Mouse (Mus musculus) T-helper 17 cell (primary cell): Measurements from ENCODE around the gene Ackr2.

Experiments
- in situ Hi-C, 2 experiments: fragments of 300-600 bp; cut with MboI, MseI; formaldehyde crosslinking; loops; 1 replicate in 1 of 2; 2 replicates in 1 of 2; pipeline ENCODE4 v1.15.1; 2025; ENCODE audit warnings: high pct_unique_total_duplicates in 2 of 2

Gene Ackr2

GRCm38 (mm10) chr9:121898245-121898644 lies at the start of gene Ackr2:
Gene Ackr2 (plus strand): TSS chr9:121898355.
- in situ Hi-C loops: no loop called here

DNA sequence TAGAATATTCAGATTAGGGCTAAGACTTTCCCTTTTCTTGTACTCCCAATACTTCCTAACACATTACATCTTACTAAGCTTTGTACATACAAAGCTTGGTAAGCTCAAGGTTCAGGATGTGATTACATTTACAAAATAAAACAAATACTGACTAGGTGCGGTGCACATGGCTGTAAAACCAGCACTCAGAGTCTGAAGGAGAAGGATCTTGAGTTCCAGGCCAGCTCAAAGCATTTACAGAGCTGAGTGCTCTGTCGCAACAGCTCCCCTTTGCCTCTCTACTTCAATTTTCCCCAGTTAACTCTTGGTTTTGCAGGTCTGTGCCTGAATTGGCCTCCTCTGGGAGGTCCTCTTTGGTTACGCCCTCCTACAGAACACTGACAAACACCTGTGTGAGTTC lies 43.9 kb upstream of the Ackr2 start:
- in situ Hi-C loops: loop anchor here in 1 of 2 experiments (25.0 kb wide), 1 partner anchor 1758 kb away; no protein-coding TSS in a partner anchor

- in situ Hi-C loops: loop anchor here in 1 of 2 experiments (25.0 kb wide), 1 partner anchor 1755 kb away; no protein-coding TSS in a partner anchor
These were observed 41.3 kb upstream of the Ackr2 start for GRCm38 (mm10) chr9:121856649-121857416.

- in situ Hi-C loops: loop anchor here in 1 of 2 experiments (25.0 kb wide), 1 partner anchor 1755 kb away; no protein-coding TSS in a partner anchor
These were observed 40.5 kb upstream of the Ackr2 start for GRCm38 (mm10) chr9:121857474-121858152.

- in situ Hi-C loops: loop anchor here in 1 of 2 experiments (25.0 kb wide), 1 partner anchor 1754 kb away; no protein-coding TSS in a partner anchor
These were observed 40.0 kb upstream of the Ackr2 start, which contains the start of gene Higd1a for GRCm38 (mm10) chr9:121858153-121858488. Gene Higd1a (minus strand): TSS chr9:121858362.

DNA sequence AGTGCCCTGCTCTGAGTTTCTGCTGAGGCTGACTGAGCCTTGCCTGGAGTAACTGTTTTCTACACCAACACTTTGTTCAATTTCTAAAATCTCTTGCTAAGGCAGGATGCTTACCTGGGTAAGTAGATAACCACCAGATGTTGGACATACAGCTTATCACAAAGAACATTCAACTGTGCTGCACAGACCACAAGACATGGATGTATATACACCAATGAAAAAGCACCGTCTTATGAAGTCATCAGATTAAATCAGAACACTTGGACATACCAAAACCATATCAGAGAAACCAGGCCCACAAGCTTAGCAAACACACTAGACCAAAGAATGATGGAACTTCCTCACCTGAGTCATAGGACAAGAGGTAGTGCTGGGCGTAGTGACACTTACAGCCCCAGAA lies 38.8 kb upstream of the Ackr2 start:
- in situ Hi-C loops: loop anchor here in 1 of 2 experiments (25.0 kb wide), 1 partner anchor 1753 kb away; no protein-coding TSS in a partner anchor

- in situ Hi-C loops: loop anchor here in 1 of 2 experiments (25.0 kb wide), 1 partner anchor 1751 kb away; no protein-coding TSS in a partner anchor
These were observed 37.2 kb upstream of the Ackr2 start for GRCm38 (mm10) chr9:121860921-121861320.

- in situ Hi-C loops: loop anchor here in 1 of 2 experiments (25.0 kb wide), 1 partner anchor 1747 kb away; no protein-coding TSS in a partner anchor
These were observed 33.3 kb upstream of the Ackr2 start for GRCm38 (mm10) chr9:121864837-121865236.

GRCm38 (mm10) chr9:121865425-121866008 lies 32.6 kb upstream of the Ackr2 start:
- in situ Hi-C loops: loop anchor here in 1 of 2 experiments (25.0 kb wide), 1 partner anchor 1747 kb away; no protein-coding TSS in a partner anchor

GRCm38 (mm10) chr9:121867632-121868031 lies 30.5 kb upstream of the Ackr2 start:
- in situ Hi-C loops: loop anchor here in 1 of 2 experiments (25.0 kb wide), 1 partner anchor 1745 kb away; no protein-coding TSS in a partner anchor

- in situ Hi-C loops: loop anchor here in 1 of 2 experiments (25.0 kb wide), 1 partner anchor 1744 kb away; no protein-coding TSS in a partner anchor
These were observed 29.9 kb upstream of the Ackr2 start for GRCm38 (mm10) chr9:121868236-121868635.

GRCm38 (mm10) chr9:121869432-121869831 lies 28.7 kb upstream of the Ackr2 start:
- in situ Hi-C loops: loop anchor here in 1 of 2 experiments (25.0 kb wide), 1 partner anchor 1743 kb away; no protein-coding TSS in a partner anchor

GRCm38 (mm10) chr9:121869973-121870515 lies 28.1 kb upstream of the Ackr2 start:
- in situ Hi-C loops: loop anchor here in 1 of 2 experiments (25.0 kb wide), 1 partner anchor 1742 kb away; no protein-coding TSS in a partner anchor

DNA sequence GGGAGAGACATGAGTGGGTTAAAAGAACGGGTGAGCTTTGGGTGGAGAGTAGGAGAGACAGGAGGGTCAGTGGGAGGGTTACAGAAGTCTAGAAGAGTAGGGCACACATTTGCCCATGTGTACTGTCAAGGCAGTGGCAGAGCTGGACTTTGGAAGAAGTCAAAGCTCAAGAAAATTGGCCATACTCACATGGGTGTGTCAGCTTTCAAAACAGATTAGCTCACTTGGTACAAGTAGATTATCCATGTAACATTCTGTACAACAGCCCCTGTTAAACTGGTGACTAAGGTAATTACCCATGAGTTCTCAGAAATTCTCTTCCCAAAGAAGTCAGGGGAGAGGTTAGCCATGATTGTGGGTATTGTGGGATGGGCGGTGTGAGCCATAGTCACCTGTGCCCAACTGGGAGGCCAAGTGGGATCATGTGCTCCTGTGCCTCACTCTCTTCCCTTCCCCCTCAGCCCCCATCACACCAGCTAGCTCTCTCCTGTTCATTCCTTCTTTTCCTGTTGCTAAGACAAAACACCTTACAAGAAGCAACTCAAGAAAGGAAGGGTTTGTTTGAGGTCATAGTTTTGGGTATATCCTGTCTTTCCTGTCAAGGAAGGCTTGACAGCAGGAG lies 26.0 kb upstream of the Ackr2 start:
- in situ Hi-C loops: loop anchor here in 1 of 2 experiments (25.0 kb wide), 1 partner anchor 1740 kb away; no protein-coding TSS in a partner anchor

GRCm38 (mm10) chr9:121873578-121873977 lies 24.6 kb upstream of the Ackr2 start:
- in situ Hi-C loops: loop anchor here in 1 of 2 experiments (25.0 kb wide), 1 partner anchor 1739 kb away; no protein-coding TSS in a partner anchor

DNA sequence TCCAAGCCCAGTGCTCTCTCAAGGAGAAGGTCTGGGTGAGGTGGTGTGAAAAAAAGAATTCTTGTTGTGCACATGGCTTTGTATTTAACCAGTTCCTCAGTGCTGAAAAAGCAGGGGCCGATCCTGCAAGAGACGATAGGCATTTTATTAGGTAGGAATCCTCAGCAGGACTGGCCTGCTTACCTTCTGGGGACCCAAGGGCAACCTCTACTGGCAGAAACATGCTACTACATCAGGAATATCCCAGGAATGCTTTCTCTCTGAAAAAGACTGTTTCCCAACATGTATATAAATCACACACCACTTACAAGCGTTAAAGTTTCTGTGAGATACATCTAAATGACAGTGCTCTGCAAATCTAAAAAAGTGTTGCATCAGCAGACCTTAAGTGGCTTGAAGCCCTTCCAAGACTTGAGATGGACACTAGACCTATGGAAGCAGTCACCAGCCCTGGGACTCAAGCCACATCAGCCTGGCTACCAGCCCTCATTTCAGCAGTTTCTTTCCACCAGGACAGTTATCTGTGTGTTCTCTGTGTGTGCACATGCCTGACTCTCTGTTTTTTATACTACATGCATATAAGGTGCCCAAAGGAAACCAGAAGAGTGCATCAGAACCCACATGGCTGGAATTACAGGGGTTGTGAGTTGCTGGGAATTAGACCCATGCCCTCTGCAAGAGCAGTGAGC lies 21.0 kb upstream of the Ackr2 start:
- in situ Hi-C loops: no loop called here

GRCm38 (mm10) chr9:121880840-121881239 lies 17.3 kb upstream of the Ackr2 start:
- in situ Hi-C loops: no loop called here

GRCm38 (mm10) chr9:121881301-121881700 lies 16.9 kb upstream of the Ackr2 start:
- in situ Hi-C loops: no loop called here

DNA sequence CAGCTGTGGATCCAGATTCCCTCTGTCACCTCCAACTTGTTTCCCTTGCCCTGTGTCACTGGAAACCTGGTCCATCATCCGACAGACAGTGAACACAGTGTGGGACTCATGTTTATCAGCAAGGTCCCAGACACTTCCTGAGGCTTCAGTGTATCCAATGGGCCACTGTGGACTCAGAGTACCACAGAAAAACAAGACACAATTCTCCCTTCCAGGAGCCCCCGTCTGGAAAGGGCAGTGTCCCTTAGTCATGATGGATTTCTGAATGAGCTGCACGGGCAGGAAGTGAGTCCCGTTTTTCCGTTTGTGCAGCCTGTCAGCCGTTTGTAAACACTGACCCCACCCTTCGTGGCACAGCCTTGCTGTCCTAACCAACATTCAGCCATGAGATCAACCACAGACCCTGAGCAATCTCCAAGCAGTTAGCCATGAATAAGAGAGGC lies 16.1 kb upstream of the Ackr2 start:
- in situ Hi-C loops: no loop called here
